Mouse (Mus musculus): ENCODE measurements around the gene Olfm1.
A peak's percentile ranks its signal among the peaks of the same experiment; 100 is the strongest.

Olfm1 gene

GRCm38 (mm10) chr2:28235129-28235528 is 42.3 kb downstream of the Olfm1 start:
- no peak for DNase-seq (ENCODE audit: low spot score)

GRCm38 (mm10) chr2:28236447-28236846 is 43.7 kb downstream of the Olfm1 start:
- DNase-seq (ENCODE audit: low spot score): no peak

- DNase-seq (ENCODE audit: low spot score): no peak
Observed at GRCm38 (mm10) chr2:28239616-28240015, 46.8 kb downstream of the Olfm1 start.

- DNase-seq (ENCODE audit: low spot score): no peak
Observed at GRCm38 (mm10) chr2:28240920-28241319, 48.1 kb downstream of the Olfm1 start.

GRCm38 (mm10) chr2:28241520-28242221 is 48.9 kb downstream of the Olfm1 start:
- DNase-seq (ENCODE audit: low spot score): no peak

GRCm38 (mm10) chr2:28242222-28242543 is 49.4 kb downstream of the Olfm1 start:
- DNase-seq (ENCODE audit: low spot score): no peak

- DNase-seq (ENCODE audit: low spot score): no peak
Observed at GRCm38 (mm10) chr2:28244667-28245395, 52.0 kb downstream of the Olfm1 start.

GRCm38 (mm10) chr2:28246110-28246653 is 53.4 kb downstream of the Olfm1 start:
- DNase-seq (ENCODE audit: low spot score): no peak

- no peak for DNase-seq (ENCODE audit: low spot score)
Observed at GRCm38 (mm10) chr2:28247098-28247497, 54.3 kb downstream of the Olfm1 start.

- DNase-seq (ENCODE audit: low spot score): no peak
Observed at GRCm38 (mm10) chr2:28252554-28252953, 59.8 kb downstream of the Olfm1 start.

- no peak for DNase-seq (ENCODE audit: low spot score)
Observed at GRCm38 (mm10) chr2:28256029-28256428, 63.2 kb downstream of the Olfm1 start.

GRCm38 (mm10) chr2:28261438-28261837 is 68.6 kb downstream of the Olfm1 start:
- DNase-seq (ENCODE audit: low spot score): no peak

GRCm38 (mm10) chr2:28267776-28268275 is 75.0 kb downstream of the Olfm1 start:
- DNase-seq (ENCODE audit: low spot score): no peak

- DNase-seq (ENCODE audit: low spot score): no peak
Observed at GRCm38 (mm10) chr2:28270561-28270960, 77.8 kb downstream of the Olfm1 start.

- DNase-seq (ENCODE audit: low spot score): no peak
Observed at GRCm38 (mm10) chr2:28272218-28272965, 79.6 kb downstream of the Olfm1 start.

GRCm38 (mm10) chr2:28274006-28274405 is 81.2 kb downstream of the Olfm1 start:
- DNase-seq (ENCODE audit: low spot score): no peak

- no peak for DNase-seq (ENCODE audit: low spot score)
Observed at GRCm38 (mm10) chr2:28275345-28275744, 82.6 kb downstream of the Olfm1 start.

- DNase-seq (ENCODE audit: low spot score): peak; percentile 65
Observed at GRCm38 (mm10) chr2:28278150-28278549, 85.4 kb downstream of the Olfm1 start.

GRCm38 (mm10) chr2:28278853-28279252 is 86.1 kb downstream of the Olfm1 start:
- DNase-seq (ENCODE audit: low spot score): no peak

Measured in layer of hippocampus, adult 9-10 months (tissue).